Mouse (Mus musculus) spleen, postnatal 4 days (tissue): ENCODE measurements around the gene Spout1.

Experiments used
- DNase-seq, 2 experiments: peaks; one replicate each; pipeline ENCODE4 v3.0.0; 2022; ENCODE audit warnings: low spot score in 2 of 2

Spout1 gene

DNA sequence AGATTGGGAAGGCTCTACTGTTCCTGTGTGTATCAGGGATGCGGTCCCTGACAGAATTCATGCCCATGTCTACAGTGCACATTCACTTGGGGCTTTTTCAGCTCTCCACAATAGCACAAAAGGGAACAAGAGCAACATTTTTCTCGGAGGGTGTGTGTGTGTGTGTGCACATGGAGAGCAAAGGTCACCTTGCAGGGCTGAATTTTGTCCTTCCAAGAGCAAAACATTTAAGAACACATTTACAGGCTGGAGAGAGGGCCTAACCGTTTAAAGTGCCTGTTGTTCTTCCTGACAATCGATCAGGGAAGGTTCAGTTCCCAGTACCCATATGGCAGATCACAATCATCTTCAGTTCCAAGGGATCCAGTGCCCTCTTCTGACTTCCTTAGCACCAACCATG is 48.1 kb downstream of the Spout1 start:
- DNase-seq, result no peak

DNA sequence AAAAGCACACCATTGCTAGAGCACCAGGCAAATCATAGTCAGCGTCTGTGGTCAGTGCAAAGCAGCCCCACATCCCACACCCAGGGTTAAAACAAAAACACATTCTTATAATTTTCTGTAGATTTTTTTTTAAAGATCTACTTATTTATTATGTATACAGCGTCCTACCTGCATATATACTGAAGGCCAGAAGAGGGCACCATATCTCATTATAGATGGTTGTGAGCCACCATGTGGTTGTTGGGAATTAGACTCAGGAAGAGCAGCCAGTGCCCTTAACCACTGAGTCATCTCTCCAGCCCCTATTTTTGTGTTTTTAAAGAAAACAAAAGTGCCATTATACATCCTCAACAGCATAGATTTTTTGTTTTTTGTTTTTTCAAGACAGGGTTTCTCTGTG is 49.5 kb downstream of the Spout1 start:
- no peak for DNase-seq

DNA sequence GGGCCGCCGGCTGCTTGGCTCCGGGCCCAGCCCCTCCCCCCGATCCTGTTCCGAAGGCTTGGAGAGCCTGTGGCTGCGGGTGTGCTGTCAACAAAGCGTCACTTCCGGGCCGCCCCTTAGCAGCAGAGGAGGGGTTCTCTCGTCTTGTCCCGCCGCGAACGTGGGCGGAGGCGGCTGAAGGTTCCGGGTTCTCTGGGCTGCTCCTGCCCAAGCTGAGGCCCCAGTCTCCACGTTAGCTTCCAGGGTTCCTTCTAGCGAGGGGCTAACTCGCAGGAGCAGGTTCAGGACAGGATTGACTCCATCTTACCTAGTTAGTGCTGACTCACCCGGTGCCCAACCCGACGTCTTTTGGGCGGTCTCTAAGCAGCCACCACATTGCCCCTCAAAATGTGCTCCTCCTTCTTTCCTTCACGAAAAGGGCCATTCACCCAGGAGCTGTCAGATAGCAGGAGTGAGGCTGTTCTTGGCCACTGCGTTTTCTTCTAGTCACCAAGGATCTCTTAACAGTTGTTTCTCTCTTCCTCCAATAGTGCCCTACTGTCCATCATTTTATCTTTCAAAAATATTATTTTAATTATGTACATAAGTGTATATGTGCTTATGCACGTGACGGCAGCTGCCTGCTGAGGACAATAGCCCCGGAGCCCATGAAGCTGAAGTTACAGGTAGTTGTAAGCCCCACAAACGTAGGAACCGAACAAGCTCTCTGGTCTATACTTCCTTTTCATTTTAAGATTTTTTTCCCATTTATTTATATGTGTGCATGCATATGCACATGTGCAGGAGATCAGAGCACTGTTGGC is 53.6 kb downstream of the Spout1 start, which contains the start of gene Zer1:
TSS of gene Zer1 (minus strand) at position 114 of the 803 bp plus-strand sequence.
- DNase-seq, result peak; percentile 93 to 96

DNA sequence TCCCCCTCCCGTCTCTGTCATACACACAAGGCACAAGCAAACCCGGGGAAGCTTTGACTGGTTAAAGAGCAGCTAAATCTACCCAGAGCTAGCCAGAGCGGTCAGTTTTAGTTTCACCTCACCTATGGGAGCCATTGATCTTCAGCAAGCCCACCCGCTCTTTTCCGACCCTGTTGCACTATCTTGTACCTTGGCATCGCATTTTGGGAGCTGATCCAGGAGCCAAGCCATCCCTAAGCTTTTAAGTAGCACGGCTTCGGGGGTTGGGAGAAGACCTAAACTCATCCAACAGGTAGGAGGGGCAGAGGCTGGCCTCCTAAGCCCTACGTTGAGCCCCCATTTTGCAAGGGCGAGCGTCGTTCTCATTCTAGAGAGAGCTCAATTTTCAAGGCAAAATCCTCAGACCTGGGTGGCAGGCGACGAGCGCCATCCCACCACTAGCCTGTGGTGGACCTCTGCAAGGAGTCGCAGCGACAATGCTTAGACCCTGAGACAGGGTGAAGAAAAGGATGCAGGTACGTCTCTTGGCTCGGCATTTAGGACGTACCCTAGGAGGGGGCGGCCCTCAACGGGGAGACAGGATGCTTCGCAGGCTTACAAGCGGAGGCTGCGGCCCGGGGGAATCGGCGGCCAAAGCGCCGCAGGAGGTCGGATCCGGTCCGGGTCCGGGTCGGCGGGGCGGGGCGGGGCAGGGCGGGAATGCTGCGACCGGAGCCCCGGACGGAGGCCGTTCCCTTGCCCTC is 54.4 kb downstream of the Spout1 start:
- DNase-seq, result no peak
